Mouse (Mus musculus): ENCODE data around the gene Slc31a2. TPM values are rescaled to one million over a fixed set of nuclear protein-coding genes. Genes with fewer than 3 reads are reported as not detected.

Slc31a2 gene
- polyA plus RNA-seq, 1 experiment from 2014 or later, result 12.4 TPM

DNA sequence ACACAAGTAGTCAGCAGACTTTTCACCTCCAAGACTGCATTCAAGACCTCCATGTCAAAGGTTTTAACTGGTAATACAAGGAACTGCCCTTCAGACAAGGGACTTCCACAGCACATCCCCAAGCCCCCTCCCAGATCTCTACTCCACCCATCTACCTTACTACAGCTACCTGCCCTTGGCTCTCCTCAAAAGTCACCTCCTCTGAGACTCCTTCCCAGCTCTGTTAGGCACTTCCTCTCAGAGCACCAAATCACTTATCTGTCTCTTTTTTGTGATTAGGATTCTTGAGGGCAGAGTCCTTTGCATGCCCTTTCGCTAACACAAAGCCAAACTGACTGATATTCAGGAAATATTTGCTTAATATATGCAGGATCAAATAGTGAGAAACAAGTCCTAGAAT is 43.9 kb downstream of the Slc31a2 start:
- no peaks in the 10 kb centered on the region for H3K27me3 ChIP-seq (ENCODE audit: low read depth, poor library complexity, severe bottlenecking)
- peaks cover 64% of the 10 kb centered on the region for H3K36me3 ChIP-seq
- DNase-seq (ENCODE audit: low spot score), result no peak
- H3K4me1 ChIP-seq, result peaks cover 3% of the 10 kb centered on the region; the same call in 1 of the 2 replicates
- no peak overlapping the region for H3K4me3 ChIP-seq
- H3K9me3 ChIP-seq (replicated peaks), result no peaks in the 10 kb centered on the region
- WGBS, result 92% methylated on average over 1 of the region's 1 CpGs
- no peak overlapping the region for H3K27ac ChIP-seq (replicated peaks)

DNA sequence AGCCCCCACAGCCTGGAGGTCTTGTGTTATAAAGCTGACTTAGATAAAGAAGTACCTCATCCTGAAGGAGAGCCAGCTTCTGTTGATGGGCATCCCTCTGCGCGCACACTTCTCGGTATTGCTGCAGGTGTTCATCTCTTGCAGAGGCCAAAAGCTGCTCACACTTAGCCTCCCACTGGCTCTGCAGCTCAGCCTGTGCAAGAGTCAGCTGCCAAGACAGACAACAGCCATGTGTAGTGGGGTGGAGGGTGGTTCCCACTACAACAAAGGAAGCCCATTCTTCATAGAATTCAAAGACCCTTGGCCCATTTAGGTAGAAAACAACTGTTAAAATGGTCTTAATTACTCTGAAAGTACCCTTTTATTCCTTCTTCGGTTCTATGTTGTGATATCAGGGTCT is 44.5 kb downstream of the Slc31a2 start:
- H3K4me1 ChIP-seq, result peaks cover 3% of the 10 kb centered on the region; the same call in 1 of the 2 replicates
- WGBS, result 89% methylated on average over 4 of the region's 4 CpGs
- H3K9me3 ChIP-seq (replicated peaks), result no peaks in the 10 kb centered on the region
- DNase-seq (ENCODE audit: low spot score), result no peak
- H3K36me3 ChIP-seq, result peaks cover 63% of the 10 kb centered on the region
- H3K4me3 ChIP-seq, result no peak overlapping the region
- H3K27ac ChIP-seq (replicated peaks), result no peak overlapping the region
- no peaks in the 10 kb centered on the region for H3K27me3 ChIP-seq (ENCODE audit: low read depth, poor library complexity, severe bottlenecking)

DNA sequence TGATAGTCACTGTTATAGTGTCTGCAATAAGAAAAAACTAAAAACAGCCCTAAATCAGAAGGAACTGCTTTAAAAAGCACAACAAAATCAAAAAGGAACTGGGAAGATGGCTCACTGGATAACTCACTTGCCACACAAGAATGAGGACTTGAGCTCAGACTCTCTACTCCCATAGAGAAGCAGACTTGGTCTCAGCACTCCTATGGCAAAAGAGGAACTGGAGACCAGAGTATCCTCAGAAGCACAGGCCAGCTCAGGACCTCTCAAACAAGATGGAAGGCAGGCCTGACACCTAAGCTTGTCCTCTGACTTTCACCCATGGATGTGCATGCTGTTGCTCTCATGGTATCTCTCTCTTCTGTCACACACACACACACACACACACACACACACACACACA is 46.0 kb downstream of the Slc31a2 start:
- no peak for DNase-seq (ENCODE audit: low spot score)
- Histone ChIP-seq H3K27ac (replicated peaks) (no peak overlapping the region), H3K36me3 (peaks cover 59% of the 10 kb centered on the region), H3K9me3 (replicated peaks) (no peaks in the 10 kb centered on the region), H3K27me3 (ENCODE audit: low read depth, poor library complexity, severe bottlenecking) (no peaks in the 10 kb centered on the region), H3K4me1 (no peaks in the 10 kb centered on the region), H3K4me3 (no peak overlapping the region)

DNA sequence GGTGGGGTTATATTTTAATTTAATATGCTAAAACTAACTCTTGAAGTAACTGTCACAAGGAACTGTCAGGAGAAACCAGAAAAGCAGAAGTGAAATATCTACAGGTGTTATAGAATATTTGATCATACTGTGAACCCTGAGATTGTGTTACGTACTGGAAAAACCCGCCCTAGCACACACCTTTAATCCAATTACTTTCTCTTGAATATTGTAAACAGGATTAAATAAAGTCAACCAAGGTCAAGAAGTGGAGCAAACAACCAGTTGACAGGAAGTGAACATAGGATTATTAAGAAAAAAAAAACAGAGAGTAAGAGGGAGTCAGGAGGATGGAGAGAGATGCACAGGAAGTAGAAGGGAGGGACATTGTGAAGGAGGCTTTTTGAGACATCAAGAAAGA is 50.5 kb downstream of the Slc31a2 start:
- no peaks in the 10 kb centered on the region for H3K27me3 ChIP-seq (ENCODE audit: low read depth, poor library complexity, severe bottlenecking)
- no peaks in the 10 kb centered on the region for H3K9me3 ChIP-seq (replicated peaks)
- H3K27ac ChIP-seq (replicated peaks), result no peak overlapping the region
- DNase-seq (ENCODE audit: low spot score), result no peak
- peaks cover 34% of the 10 kb centered on the region for H3K36me3 ChIP-seq
- H3K4me1 ChIP-seq, result no peaks in the 10 kb centered on the region
- 95% methylated on average over 2 of the region's 2 CpGs for WGBS
- no peak overlapping the region for H3K4me3 ChIP-seq

DNA sequence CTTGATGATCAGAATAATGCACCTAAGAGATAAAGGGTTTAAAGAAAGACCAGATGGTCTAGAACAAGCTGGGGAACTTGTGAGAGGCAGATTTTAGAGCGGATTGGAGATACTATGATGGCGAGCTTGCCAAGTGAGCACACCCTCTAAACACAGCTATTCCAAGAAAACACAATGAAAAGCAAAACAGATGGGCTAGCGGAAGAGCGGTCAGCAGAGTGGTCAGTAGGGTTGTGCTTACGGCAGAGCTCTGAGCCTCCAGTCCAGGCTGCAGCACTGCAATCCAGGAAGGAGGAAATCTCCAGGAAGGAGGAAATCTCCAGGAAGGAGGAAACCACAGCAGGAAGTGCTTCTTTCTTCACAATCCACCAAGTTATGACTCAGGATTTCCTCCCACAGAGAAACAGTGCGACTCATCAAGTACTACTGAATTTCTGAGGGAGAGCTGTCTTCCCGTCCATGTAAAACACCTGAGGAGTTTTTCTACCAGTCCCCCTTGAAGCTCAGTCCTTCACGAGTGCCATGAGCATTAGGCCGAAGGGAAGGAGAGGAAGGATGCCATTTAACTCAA is 51.4 kb downstream of the Slc31a2 start:
- no peaks in the 10 kb centered on the region for H3K27me3 ChIP-seq (ENCODE audit: low read depth, poor library complexity, severe bottlenecking)
- H3K4me3 ChIP-seq, result no peak overlapping the region
- H3K36me3 ChIP-seq, result peaks cover 40% of the 10 kb centered on the region
- no peak for DNase-seq (ENCODE audit: low spot score)
- H3K9me3 ChIP-seq (replicated peaks), result no peaks in the 10 kb centered on the region
- no peak overlapping the region for H3K27ac ChIP-seq (replicated peaks)
- no peaks in the 10 kb centered on the region for H3K4me1 ChIP-seq
- 88% methylated on average over 9 of the region's 9 CpGs for WGBS

DNA sequence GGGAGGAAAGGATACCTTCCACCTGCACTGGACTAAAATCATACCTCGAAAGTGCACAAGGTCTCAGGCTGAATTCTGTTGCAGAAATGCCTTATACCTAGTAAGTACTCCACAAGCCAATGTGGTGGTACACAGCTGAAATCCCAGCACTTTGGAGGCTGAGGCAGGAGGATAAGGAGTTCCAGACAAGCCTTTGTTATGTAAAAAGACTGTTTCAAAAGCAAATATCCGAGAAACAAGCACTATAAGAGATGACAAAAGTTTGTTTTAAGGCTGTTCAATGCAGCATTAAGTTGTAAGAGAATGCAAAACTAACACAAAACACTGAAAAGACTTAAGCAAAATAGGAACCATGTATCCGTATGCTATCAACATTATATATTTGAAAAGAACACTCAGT is 52.2 kb downstream of the Slc31a2 start:
- H3K4me1 ChIP-seq, result no peaks in the 10 kb centered on the region
- no peaks in the 10 kb centered on the region for H3K9me3 ChIP-seq (replicated peaks)
- DNase-seq (ENCODE audit: low spot score), result no peak
- peaks cover 44% of the 10 kb centered on the region for H3K36me3 ChIP-seq
- no peak overlapping the region for H3K27ac ChIP-seq (replicated peaks)
- no peaks in the 10 kb centered on the region for H3K27me3 ChIP-seq (ENCODE audit: low read depth, poor library complexity, severe bottlenecking)
- H3K4me3 ChIP-seq, result no peak overlapping the region
- WGBS, result 87% methylated on average over 3 of the region's 3 CpGs

DNA sequence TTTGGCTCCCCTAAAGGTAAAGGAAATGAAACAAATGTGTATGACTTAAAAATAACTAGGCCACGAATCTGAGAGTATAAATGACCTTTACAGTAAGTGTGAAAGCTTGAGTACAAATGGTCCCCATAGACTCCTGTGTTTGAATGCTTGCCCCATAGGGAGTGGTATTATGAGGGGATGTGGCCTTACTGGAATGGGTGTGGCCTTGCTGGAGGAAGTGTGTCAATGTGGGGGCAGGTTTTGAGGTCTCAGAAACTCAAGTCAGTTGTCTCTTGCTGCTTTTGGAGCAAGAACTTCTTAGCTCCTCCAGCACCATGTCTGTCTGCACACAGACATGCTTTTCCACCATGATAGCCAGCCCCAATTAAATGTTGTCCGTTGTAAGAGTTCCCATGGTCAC is 54.1 kb downstream of the Slc31a2 start:
- H3K4me1 ChIP-seq, result no peaks in the 10 kb centered on the region
- H3K36me3 ChIP-seq, result peaks cover 56% of the 10 kb centered on the region
- H3K27ac ChIP-seq (replicated peaks), result no peak overlapping the region
- 88% methylated on average over 2 of the region's 2 CpGs for WGBS
- H3K27me3 ChIP-seq (ENCODE audit: low read depth, poor library complexity, severe bottlenecking), result no peaks in the 10 kb centered on the region
- H3K9me3 ChIP-seq (replicated peaks), result no peaks in the 10 kb centered on the region
- no peak overlapping the region for H3K4me3 ChIP-seq
- no peak for DNase-seq (ENCODE audit: low spot score)

DNA sequence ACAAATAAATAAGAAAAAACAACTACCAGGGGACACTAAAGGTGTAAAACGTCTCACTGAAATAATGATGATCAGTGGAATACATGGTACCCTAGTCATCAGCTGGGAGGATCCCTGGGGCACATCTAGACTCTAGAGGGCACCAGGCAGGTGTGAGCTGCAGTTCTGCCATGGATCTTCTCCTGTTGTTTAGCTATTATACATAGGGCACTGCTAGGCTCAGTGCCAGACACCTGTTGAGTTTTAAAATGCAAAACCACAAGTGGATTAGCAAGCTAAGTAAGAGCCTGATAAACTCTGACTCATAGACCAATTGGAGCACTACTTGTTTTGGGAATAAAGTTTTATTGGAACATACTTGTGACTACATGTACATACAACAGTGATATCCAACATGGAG is 55.9 kb downstream of the Slc31a2 start:
- Histone ChIP-seq H3K27ac (replicated peaks) (no peak overlapping the region), H3K9me3 (replicated peaks) (no peaks in the 10 kb centered on the region), H3K4me1 (no peaks in the 10 kb centered on the region), H3K36me3 (peaks cover 60% of the 10 kb centered on the region), H3K4me3 (no peak overlapping the region), H3K27me3 (ENCODE audit: low read depth, poor library complexity, severe bottlenecking) (no peaks in the 10 kb centered on the region)
- 62% methylated on average over 1 of the region's 1 CpGs for WGBS
- DNase-seq (ENCODE audit: low spot score), result no peak

DNA sequence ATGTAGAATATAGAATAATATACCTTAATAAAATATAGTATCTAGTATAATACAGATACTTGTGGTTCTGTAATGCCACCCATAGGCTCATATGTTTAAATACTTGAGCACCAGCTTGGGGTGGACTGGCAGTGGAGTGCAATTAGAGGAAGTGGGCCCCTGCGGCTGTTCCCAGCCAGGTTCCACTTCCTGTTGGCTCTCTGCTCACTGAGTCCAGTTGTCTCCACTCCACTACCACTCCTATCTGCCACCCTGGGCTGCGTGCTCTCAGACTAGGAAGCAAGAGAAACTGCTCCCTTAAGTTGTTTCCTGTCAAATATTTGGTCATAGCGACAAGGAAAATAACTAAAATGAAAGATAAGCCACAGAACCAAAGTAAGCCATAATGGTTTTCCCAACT is 60.3 kb downstream of the Slc31a2 start:
- Histone ChIP-seq H3K27me3 (ENCODE audit: low read depth, poor library complexity, severe bottlenecking) (no peaks in the 10 kb centered on the region), H3K4me1 (no peaks in the 10 kb centered on the region), H3K27ac (replicated peaks) (no peak overlapping the region), H3K36me3 (peaks cover 87% of the 10 kb centered on the region), H3K4me3 (no peak overlapping the region), H3K9me3 (replicated peaks) (no peaks in the 10 kb centered on the region)
- no peak for DNase-seq (ENCODE audit: low spot score)
- 94% methylated on average over 3 of the region's 3 CpGs for WGBS

DNA sequence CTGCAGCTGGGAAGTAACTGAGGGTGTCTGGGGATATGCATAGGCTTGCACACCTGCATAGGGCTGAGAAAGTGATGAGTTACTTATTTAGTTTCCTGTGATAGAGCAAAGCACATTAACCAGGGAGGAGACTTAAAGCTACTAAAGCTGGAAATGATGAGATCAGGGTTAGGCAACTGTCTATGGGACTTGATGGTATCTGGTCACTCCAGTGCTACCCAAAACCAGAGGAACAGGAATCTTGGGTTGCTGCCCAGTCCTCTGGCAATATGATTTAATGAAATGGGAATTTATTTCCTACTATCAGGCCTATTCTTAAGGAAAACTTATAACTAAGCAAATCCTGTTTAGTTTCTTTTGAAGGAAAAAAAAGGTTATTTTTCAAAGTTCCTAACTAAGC is 63.7 kb downstream of the Slc31a2 start:
- Histone ChIP-seq H3K4me3 (no peak overlapping the region), H3K36me3 (peaks cover 77% of the 10 kb centered on the region), H3K9me3 (replicated peaks) (no peaks in the 10 kb centered on the region), H3K27me3 (ENCODE audit: low read depth, poor library complexity, severe bottlenecking) (no peaks in the 10 kb centered on the region), H3K4me1 (no peaks in the 10 kb centered on the region), H3K27ac (replicated peaks) (no peak overlapping the region)
- DNase-seq (ENCODE audit: low spot score), result no peak

DNA sequence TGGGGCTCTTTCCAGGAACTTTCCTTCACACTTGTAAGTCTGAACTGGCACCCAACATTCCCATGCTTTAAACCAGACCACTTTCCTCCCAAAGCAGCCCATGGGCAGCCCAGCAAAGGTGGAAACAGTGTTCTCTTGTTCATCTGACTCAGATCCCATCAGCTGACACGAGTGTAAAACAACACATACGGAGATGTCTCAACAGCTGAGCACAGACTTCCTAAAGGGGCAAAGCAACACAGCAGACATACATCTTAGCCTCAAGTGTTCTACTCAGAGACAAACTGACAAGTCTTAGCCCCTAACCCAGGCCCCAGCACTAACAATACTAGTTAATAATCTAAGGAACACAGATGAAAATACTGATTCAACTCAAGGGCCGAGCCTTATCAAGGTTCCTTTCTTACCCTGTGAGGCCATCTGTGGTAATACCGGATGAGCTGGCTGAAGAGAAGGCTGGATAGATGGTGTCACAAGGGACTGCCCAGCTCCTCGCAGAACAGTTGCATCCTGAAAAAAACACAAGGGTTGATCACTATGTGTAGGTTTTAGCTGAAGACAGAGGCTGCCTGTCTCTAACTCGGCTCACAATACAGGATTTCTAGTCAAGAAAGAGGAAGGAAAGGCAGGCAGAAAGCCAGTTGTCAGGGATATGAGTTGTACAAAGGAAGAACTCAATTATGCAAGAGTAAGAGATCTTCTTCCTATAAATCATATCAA is 66.7 kb downstream of the Slc31a2 start:
- no peak for DNase-seq (ENCODE audit: low spot score)

DNA sequence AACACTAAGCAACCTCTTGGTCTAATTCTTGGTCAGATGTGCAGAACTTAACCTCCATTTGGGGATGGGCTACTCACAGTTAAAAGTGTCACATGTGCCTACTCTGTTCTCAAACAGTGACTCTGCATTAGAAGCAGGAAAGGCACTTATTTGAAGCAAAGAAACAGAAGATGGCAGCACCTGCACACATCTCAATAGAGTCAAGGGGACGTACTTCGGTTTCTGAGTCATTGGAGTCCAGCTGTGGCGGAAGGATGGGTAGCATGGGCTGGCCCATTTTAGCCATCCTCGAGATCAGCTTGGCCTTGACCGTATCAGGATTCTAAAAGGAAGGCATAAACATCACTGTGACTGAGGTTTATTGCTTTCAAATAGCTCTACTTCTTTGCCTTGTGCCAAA is 69.6 kb downstream of the Slc31a2 start:
- peaks cover 70% of the 10 kb centered on the region for H3K36me3 ChIP-seq
- no peak overlapping the region for H3K4me3 ChIP-seq
- WGBS, result 86% methylated on average over 5 of the region's 5 CpGs
- no peaks in the 10 kb centered on the region for H3K4me1 ChIP-seq
- no peaks in the 10 kb centered on the region for H3K9me3 ChIP-seq (replicated peaks)
- DNase-seq (ENCODE audit: low spot score), result no peak
- H3K27ac ChIP-seq (replicated peaks), result no peak overlapping the region
- no peaks in the 10 kb centered on the region for H3K27me3 ChIP-seq (ENCODE audit: low read depth, poor library complexity, severe bottlenecking)

More for the DNA sequence above, 66.7 kb downstream of the Slc31a2 start:
- Histone ChIP-seq H3K27me3 (ENCODE audit: low read depth, poor library complexity, severe bottlenecking) (no peaks in the 10 kb centered on the region), H3K36me3 (peaks cover 73% of the 10 kb centered on the region), H3K4me1 (no peaks in the 10 kb centered on the region), H3K4me3 (no peak overlapping the region), H3K27ac (replicated peaks) (no peak overlapping the region), H3K9me3 (replicated peaks) (no peaks in the 10 kb centered on the region)
- WGBS, result 85% methylated on average over 6 of the region's 6 CpGs

DNA sequence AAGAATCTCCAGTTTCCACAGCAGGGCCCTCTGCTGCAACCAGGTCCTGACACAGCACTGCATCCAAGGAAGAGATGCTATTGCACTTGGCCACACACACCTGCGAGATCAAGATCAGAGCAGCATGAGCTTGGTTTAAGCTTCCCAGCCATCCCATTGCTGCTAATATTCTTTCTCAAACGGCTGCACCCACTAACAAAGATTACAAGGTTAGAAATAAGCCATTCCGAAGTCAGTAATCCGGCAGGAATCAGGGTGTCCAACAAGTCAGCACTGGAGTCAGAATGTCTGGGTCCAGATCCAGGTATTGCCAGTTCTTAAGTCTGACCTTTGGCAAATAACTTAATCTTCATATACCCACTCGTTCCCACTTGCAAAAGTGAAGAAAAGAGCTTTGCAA is 76.2 kb downstream of the Slc31a2 start:
- H3K36me3 ChIP-seq, result peaks cover 40% of the 10 kb centered on the region

More for the DNA sequence above, 76.2 kb downstream of the Slc31a2 start:
- no peaks in the 10 kb centered on the region for H3K4me1 ChIP-seq
- no peaks in the 10 kb centered on the region for H3K27me3 ChIP-seq (ENCODE audit: low read depth, poor library complexity, severe bottlenecking)
- WGBS, result 93% methylated on average over 5 of the region's 5 CpGs
- DNase-seq (ENCODE audit: low spot score), result no peak
- H3K9me3 ChIP-seq (replicated peaks), result no peaks in the 10 kb centered on the region
- no peak overlapping the region for H3K4me3 ChIP-seq
- no peak overlapping the region for H3K27ac ChIP-seq (replicated peaks)

All from midbrain, embryonic 10.5 days (tissue).